Mouse (Mus musculus): Measurements from ENCODE around the gene Clip2.

- TF ChIP-seq POLR2A (IDR thresholded peaks at IDR 0.05; ENCODE audit: borderline replicate concordance, extremely low read depth, insufficient read depth, insufficient read length, poor library complexity, severe bottlenecking) (no peak), CTCF (IDR thresholded peaks at IDR 0.05; ENCODE audit: borderline replicate concordance, extremely low read depth, insufficient read depth, insufficient read length) (no peak)
Observed at GRCm38 (mm10) chr5:134589900-134590299, 37.7 kb upstream of the Clip2 start.
